Mouse (Mus musculus): ENCODE results near the gene Slc5a3. TPM values are rescaled to one million over a fixed set of nuclear protein-coding genes. Genes with fewer than 3 reads are reported as not detected.

Gene Slc5a3
- polyA plus RNA-seq, 1 experiment from 2014 or later: 9.0 TPM

DNA sequence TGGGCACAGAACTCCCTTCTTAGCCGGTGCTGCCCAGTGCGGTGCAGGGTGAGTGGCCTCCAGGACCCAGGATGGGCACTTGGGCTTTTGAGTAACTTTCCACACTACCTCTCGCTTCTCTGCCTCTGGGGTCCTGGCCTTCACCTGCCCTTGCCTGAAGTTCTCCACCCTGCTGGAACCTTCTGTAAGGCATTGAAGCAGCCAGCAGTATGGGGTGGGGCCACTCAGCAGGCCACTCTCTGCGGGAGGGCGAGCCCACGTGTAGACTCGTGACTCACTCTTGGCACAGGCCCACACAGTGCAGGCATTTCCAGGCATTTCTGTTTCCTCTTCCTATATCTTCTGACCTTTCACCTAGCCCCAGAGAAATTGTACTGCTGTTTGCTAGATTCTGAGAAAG is 18.7 kb upstream of the Slc5a3 start:
- Histone ChIP-seq H3K27ac (no peak overlapping the region), H3K4me2 (replicated peaks) (no peak overlapping the region), H3K9ac (no peak overlapping the region), H3K27me3 (no peaks in the 10 kb centered on the region), H3K4me3 (no peak overlapping the region), H3K4me1 (no peaks in the 10 kb centered on the region), H3K9me3 (no peaks in the 10 kb centered on the region), H3K36me3 (no peaks in the 10 kb centered on the region)
- WGBS: 84% methylated on average over 7 of the region's 7 CpGs
- no peak for ATAC-seq (ENCODE audit: low FRiP score, low read depth)

DNA sequence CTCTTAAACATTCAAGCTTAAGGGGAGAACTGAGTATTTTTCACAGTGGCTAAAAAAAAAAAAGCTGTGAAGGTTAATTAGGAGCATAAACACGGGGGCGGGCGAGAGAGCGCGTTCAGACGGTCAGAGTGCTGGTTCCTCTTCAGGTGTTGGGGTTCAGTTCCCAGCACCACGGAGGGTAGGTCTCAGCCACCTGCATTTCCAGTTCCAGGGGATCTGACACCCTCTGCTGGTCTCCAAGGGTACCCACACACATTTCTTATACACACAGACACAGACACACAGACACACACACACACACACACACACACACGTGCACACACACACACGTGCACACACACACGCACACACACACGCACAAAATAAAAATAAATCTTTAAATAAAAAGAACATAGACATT is 18.2 kb upstream of the Slc5a3 start:
- Histone ChIP-seq H3K4me1 (no peaks in the 10 kb centered on the region), H3K36me3 (no peaks in the 10 kb centered on the region), H3K4me3 (no peak overlapping the region), H3K4me2 (replicated peaks) (no peak overlapping the region), H3K27ac (no peak overlapping the region), H3K9me3 (no peaks in the 10 kb centered on the region), H3K9ac (no peak overlapping the region), H3K27me3 (no peaks in the 10 kb centered on the region)
- no peak for ATAC-seq (ENCODE audit: low FRiP score, low read depth)
- WGBS: 95% methylated on average over 11 of the region's 11 CpGs

DNA sequence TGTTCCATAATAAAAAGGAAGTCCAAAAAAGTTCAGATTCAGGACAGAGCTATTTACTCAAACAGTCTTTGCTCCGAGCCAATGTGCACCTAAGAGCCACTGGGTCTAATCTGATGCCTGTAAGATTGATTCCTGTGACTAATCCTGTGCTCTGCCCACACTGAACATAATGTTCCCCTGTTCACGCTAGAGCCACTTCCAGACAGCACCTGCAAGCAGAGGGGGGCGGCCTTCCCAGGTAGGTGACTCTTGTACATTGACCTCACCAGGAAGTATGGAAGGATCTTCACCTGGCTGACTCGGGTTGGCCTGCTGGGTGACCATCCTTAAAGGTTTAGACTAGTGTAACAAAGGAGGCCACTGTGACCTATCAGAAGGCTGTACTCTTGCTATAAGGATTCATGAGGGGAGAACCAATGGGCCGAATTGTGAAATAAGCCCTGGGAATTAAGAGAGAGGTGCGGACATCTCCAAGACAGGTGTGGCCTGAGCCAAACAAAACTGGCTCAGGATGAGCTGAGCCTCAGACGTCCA is 6.3 kb upstream of the Slc5a3 start:
- no peaks in the 10 kb centered on the region for H3K27me3 ChIP-seq
- no peak overlapping the region for H3K27ac ChIP-seq
- WGBS: 83% methylated on average over 7 of the region's 7 CpGs
- ATAC-seq (ENCODE audit: low FRiP score, low read depth): no peak
- no peak overlapping the region for H3K9ac ChIP-seq
- H3K9me3 ChIP-seq: peaks cover 12% of the 10 kb centered on the region
- H3K4me1 ChIP-seq: no peaks in the 10 kb centered on the region
- no peak overlapping the region for H3K4me2 ChIP-seq (replicated peaks)
- H3K36me3 ChIP-seq: no peaks in the 10 kb centered on the region
- H3K4me3 ChIP-seq: no peak overlapping the region

DNA sequence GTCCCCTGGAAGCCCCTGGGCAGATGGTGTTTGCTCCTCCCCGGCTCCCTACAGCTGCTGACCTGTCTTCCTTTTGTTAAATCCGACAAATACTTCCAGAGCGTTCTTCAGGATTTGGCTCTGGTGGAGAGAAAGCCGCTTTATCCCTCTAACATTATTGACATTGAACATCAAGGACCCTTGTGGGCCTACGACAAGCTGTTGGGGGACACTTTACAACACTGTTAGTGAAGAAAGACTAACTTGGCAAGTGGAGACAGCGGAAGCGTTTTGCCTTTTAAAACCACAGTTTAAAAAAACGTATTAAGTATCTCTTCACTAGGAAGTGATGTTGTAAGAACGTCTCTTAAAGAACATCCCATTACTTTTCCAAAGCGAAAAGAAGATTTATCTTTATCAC is 5.6 kb upstream of the Slc5a3 start:
- no peaks in the 10 kb centered on the region for H3K36me3 ChIP-seq
- no peak overlapping the region for H3K9ac ChIP-seq
- no peak for ATAC-seq (ENCODE audit: low FRiP score, low read depth)
- H3K4me1 ChIP-seq: no peaks in the 10 kb centered on the region
- peaks cover 12% of the 10 kb centered on the region for H3K9me3 ChIP-seq
- 79% methylated on average over 10 of the region's 10 CpGs for WGBS
- H3K27ac ChIP-seq: no peak overlapping the region
- H3K4me3 ChIP-seq: no peak overlapping the region
- H3K4me2 ChIP-seq (replicated peaks): no peak overlapping the region
- no peaks in the 10 kb centered on the region for H3K27me3 ChIP-seq

- Histone ChIP-seq H3K36me3 (peaks cover 8% of the 10 kb centered on the region), H3K9me3 (peaks cover 12% of the 10 kb centered on the region), H3K4me2 (replicated peaks) (no peak overlapping the region), H3K4me1 (peaks cover 22% of the 10 kb centered on the region), H3K9ac (no peak overlapping the region), H3K27me3 (no peaks in the 10 kb centered on the region), H3K4me3 (no peak overlapping the region), H3K27ac (no peak overlapping the region)
- 60% methylated on average over 2 of the region's 2 CpGs for WGBS
- ATAC-seq (ENCODE audit: low FRiP score, low read depth): no peak
These were observed 1.4 kb upstream of the Slc5a3 start for GRCm38 (mm10) chr16:92056711-92057110.

- peak overlapping the region; percentile 69; the same call in 1 of the 2 replicates for H3K27ac ChIP-seq
- peak overlapping the region; percentile 92 for H3K4me3 ChIP-seq
- peaks cover 22% of the 10 kb centered on the region for H3K4me1 ChIP-seq
- H3K27me3 ChIP-seq: no peaks in the 10 kb centered on the region
- peaks cover 12% of the 10 kb centered on the region for H3K9me3 ChIP-seq
- peaks cover 13% of the 10 kb centered on the region for H3K36me3 ChIP-seq
- ATAC-seq (ENCODE audit: low FRiP score, low read depth): peak; percentile 54
- peak overlapping the region; percentile 82 for H3K9ac ChIP-seq
- 4% methylated on average over 11 of the region's 11 CpGs for WGBS
- peak overlapping the region; percentile 87 for H3K4me2 ChIP-seq (replicated peaks)
These were observed 668 bp upstream of the Slc5a3 start for GRCm38 (mm10) chr16:92057456-92057851.

DNA sequence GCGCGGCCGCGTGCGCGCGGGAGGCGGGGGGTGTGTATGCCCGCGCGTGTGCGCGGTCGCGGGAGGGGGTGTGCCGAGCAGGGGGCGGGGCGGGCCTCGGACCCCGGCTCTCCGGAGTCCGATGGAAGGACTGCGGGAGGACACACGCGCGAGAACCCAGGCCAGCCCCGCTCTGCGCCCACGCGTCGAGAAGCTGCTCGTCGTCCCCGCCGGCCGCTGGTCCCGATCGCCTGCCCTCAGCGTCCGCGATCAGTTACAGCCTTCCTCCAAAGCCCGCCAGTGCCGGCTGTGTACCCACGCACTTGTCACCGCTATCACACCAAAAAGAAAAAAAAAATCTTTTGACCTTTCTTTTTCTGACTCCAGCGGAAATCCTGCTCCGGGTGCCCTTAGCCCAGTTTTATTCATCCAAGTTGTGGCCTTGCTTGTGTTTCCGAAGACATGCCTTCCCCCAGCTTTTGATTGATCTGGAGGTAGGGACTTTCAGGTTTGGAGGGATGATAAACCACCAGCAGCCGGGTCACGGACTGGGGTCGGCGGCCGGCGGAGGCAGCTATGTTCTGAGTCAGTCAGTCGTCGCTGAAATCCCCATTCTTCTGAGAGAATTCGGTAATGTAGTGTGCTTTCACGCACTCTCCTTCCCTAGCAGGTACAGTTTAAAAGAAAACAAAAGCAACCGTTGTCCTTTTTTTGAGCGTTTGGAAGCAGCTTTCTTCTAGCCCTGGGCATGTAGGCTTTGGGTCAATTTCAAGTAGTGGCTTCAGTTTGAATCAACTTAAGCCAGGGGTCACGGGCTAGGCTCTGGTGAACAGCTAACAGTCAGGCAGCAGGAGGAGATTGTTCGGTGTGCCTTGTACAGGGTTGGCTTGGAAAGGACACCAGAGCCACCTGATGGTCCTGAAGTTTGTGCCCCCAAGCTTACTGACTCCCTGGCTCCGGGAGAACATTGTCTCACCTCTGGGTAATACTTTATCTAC is 810 bp downstream of the Slc5a3 start:
- peak overlapping the region; percentile 82 for H3K9ac ChIP-seq

DNA sequence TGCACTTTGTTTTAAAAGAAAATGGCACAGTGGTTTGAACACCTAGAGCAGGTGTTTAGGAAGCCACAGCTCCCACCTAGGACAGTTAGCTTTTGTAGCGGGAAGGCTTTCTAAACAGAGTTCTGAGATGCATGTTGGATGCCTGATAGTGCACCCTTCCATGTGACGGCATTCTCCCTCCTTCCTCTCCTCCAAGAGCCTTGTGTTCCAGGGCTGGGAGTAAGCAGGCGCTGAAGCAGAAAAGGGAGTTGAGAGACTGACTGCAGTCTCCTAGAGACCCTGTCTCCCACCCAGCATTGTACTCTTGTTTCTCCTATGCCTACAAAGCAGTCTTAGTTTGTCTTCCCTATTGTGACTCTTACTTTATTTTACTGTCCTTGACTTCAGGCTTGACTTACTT is 2.1 kb downstream of the Slc5a3 start:
- Histone ChIP-seq H3K27ac (no peak overlapping the region), H3K9me3 (0 out of 2 replicates have a peak, but pooled peaks cover 2% of the 10 kb centered on the region), H3K4me3 (peak overlapping the region; percentile 92; the same call in 1 of the 2 replicates), H3K27me3 (no peaks in the 10 kb centered on the region), H3K9ac (peak overlapping the region; percentile 45; the same call in 1 of the 2 replicates), H3K4me1 (peaks cover 22% of the 10 kb centered on the region), H3K36me3 (peaks cover 25% of the 10 kb centered on the region), H3K4me2 (replicated peaks) (peak overlapping the region; percentile 87)
- no peak for ATAC-seq (ENCODE audit: low FRiP score, low read depth)
- 84% methylated on average over 3 of the region's 3 CpGs for WGBS

More for the DNA sequence above, 810 bp downstream of the Slc5a3 start:
- no peaks in the 10 kb centered on the region for H3K27me3 ChIP-seq
- peaks cover 8% of the 10 kb centered on the region for H3K9me3 ChIP-seq
- H3K4me2 ChIP-seq (replicated peaks): peak overlapping the region; percentile 87
- 2% methylated on average over 60 of the region's 63 CpGs for WGBS
- ATAC-seq (ENCODE audit: low FRiP score, low read depth): no peak
- H3K27ac ChIP-seq: no peak overlapping the region
- peaks cover 25% of the 10 kb centered on the region for H3K36me3 ChIP-seq
- H3K4me1 ChIP-seq: peaks cover 22% of the 10 kb centered on the region
- H3K4me3 ChIP-seq: peak overlapping the region; percentile 92

GRCm38 (mm10) chr16:92061586-92061985 is 3.5 kb downstream of the Slc5a3 start:
- H3K4me2 ChIP-seq (replicated peaks): no peak overlapping the region
- H3K27me3 ChIP-seq: no peaks in the 10 kb centered on the region
- no peak overlapping the region for H3K4me3 ChIP-seq
- ATAC-seq (ENCODE audit: low FRiP score, low read depth): no peak
- no peak overlapping the region for H3K27ac ChIP-seq
- H3K9ac ChIP-seq: no peak overlapping the region
- peaks cover 25% of the 10 kb centered on the region for H3K36me3 ChIP-seq
- WGBS: 92% methylated on average over 7 of the region's 7 CpGs
- peaks cover 22% of the 10 kb centered on the region for H3K4me1 ChIP-seq
- H3K9me3 ChIP-seq: 0 out of 2 replicates have a peak, but pooled peaks cover 2% of the 10 kb centered on the region

GRCm38 (mm10) chr16:92062832-92063231 is 4.7 kb downstream of the Slc5a3 start:
- Histone ChIP-seq H3K27me3 (no peaks in the 10 kb centered on the region), H3K36me3 (peaks cover 31% of the 10 kb centered on the region), H3K4me3 (no peak overlapping the region), H3K4me1 (peaks cover 22% of the 10 kb centered on the region), H3K27ac (no peak overlapping the region), H3K9me3 (0 out of 2 replicates have a peak, but pooled peaks cover 2% of the 10 kb centered on the region), H3K4me2 (replicated peaks) (no peak overlapping the region), H3K9ac (no peak overlapping the region)
- 98% methylated on average over 1 of the region's 1 CpGs for WGBS
- no peak for ATAC-seq (ENCODE audit: low FRiP score, low read depth)

DNA sequence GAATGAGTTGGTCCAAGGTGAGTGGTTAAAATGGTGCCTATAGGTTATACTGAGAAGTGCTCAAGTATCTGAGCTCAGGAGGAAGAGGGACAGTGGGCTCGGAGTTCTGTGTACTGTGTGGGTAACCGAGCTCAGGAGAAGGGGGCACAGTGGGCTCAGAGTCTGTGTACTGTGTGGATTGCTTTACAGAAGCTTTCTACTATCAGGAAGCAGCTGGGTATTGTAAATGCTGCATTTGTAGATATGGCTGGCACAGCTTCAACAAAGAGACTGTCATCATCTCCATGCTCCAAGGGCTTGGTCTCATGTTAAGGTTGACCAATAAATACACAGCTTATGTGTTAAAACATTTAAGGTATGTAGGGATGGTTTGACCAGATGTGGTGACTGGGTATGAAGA is 6.7 kb downstream of the Slc5a3 start:
- H3K4me3 ChIP-seq: no peak overlapping the region
- H3K27me3 ChIP-seq: no peaks in the 10 kb centered on the region
- H3K27ac ChIP-seq: no peak overlapping the region
- ATAC-seq (ENCODE audit: low FRiP score, low read depth): no peak
- H3K4me2 ChIP-seq (replicated peaks): no peak overlapping the region
- H3K9ac ChIP-seq: no peak overlapping the region
- WGBS: 87% methylated on average over 2 of the region's 2 CpGs
- peaks cover 45% of the 10 kb centered on the region for H3K36me3 ChIP-seq
- peaks cover 13% of the 10 kb centered on the region for H3K4me1 ChIP-seq
- H3K9me3 ChIP-seq: 0 out of 2 replicates have a peak, but pooled peaks cover 2% of the 10 kb centered on the region

GRCm38 (mm10) chr16:92070338-92070737 is 12.2 kb downstream of the Slc5a3 start:
- H3K36me3 ChIP-seq: peaks cover 45% of the 10 kb centered on the region
- 92% methylated on average over 8 of the region's 8 CpGs for WGBS
- no peak for ATAC-seq (ENCODE audit: low FRiP score, low read depth)

More at GRCm38 (mm10) chr16:92070338-92070737, 12.2 kb downstream of the Slc5a3 start:
- no peak overlapping the region for H3K27ac ChIP-seq
- H3K9me3 ChIP-seq: no peaks in the 10 kb centered on the region
- H3K4me1 ChIP-seq: no peaks in the 10 kb centered on the region; the same call in 1 of the 2 replicates
- no peak overlapping the region for H3K4me3 ChIP-seq
- no peak overlapping the region for H3K9ac ChIP-seq
- no peak overlapping the region for H3K4me2 ChIP-seq (replicated peaks)
- H3K27me3 ChIP-seq: no peaks in the 10 kb centered on the region

All from limb, embryonic 13.5 days (tissue).